Mouse (Mus musculus) heart, embryonic 16.5 days (tissue): ENCODE measurements around the gene Krtcap2. TPM values are rescaled to one million over a fixed set of nuclear protein-coding genes. Genes with fewer than 3 reads are reported as not detected.
A peak's percentile ranks its signal among the peaks of the same experiment; 100 is the strongest.

Experiments
- ATAC-seq: fragments of 200-750 bp; cut with Nextera tagmentation; replicated peaks from 2 replicates; pipeline ENCODE4 v1.8.0; 2017; ENCODE audit warnings: moderate number of reproducible peaks; ENCODE audit not compliant: insufficient read depth, low FRiP score; ENCODE audit errors: extremely low read depth
- H3K27ac ChIP-seq: fragments of 300-500 bp; sonication (generic); 2 replicates; pipeline ENCODE4 v1.5.1; 2014; ENCODE audit warnings: mild to moderate bottlenecking, low read length, control low read depth, moderate library complexity
- H3K27me3 ChIP-seq: fragments of 300-500 bp; sonication (generic); 2 replicates; pipeline ENCODE4 v1.6.1; 2014; ENCODE audit warnings: low read length, mixed read lengths; ENCODE audit not compliant: control insufficient read depth, insufficient read depth
- H3K36me3 ChIP-seq: fragments of 300-500 bp; sonication (generic); 2 replicates; pipeline ENCODE4 v1.6.1; 2014; ENCODE audit not compliant: control insufficient read depth, insufficient read depth
- H3K4me1 ChIP-seq: fragments of 300-500 bp; sonication (generic); 2 replicates; pipeline ENCODE4 v1.6.1; 2014; ENCODE audit warnings: low read length, mixed read lengths; ENCODE audit not compliant: control insufficient read depth, insufficient read depth
- H3K4me2 ChIP-seq: fragments of 300-500 bp; sonication (generic); 2 replicates; pipeline ENCODE4 v1.6.1; 2014; ENCODE audit warnings: low read depth, mild to moderate bottlenecking, control low read depth, low read length
- H3K4me3 ChIP-seq: fragments of 300-500 bp; sonication (generic); 2 replicates; pipeline ENCODE4 v1.5.1; 2014; ENCODE audit warnings: mild to moderate bottlenecking, control low read depth, low read length
- H3K9ac ChIP-seq: fragments of 300-500 bp; sonication (generic); 2 replicates; pipeline ENCODE4 v1.6.1; 2014; ENCODE audit warnings: low read length, control low read depth
- H3K9me3 ChIP-seq: fragments of 300-500 bp; sonication (generic); replicated peaks from 2 replicates; pipeline ENCODE4 v1.6.1; 2016; ENCODE audit warnings: low read length; ENCODE audit not compliant: control insufficient read depth
- WGBS: fragments of 180-500 bp; shearing (Covaris S2); extraction: QIAGEN DNeasy Blood & Tissue Kit; methylation state at CpG from one replicate; pipeline ENCODE4 v1.1.7; 2014; 5-methylcytosine and 5-hydroxymethylcytosine counted together
- polyA plus RNA-seq: library from polyadenylated mRNA; unstranded; fragments of >200 nt; fragmentation: Nextera tagmentation; extraction: Ambion mirVana; gene quantifications from 2 replicates; pipeline ENCODE4 v1.2.1, GENCODE M21; 2015

The Krtcap2 gene
- polyA plus RNA-seq, 1 experiment from 2014 or later, result 234 TPM

GRCm38 (mm10) chr3:89228836-89229235 is 16.9 kb upstream of the Krtcap2 start, which contains the start of gene Muc1:
Gene Muc1 (plus strand): TSS chr3:89229057.
- no peak for ATAC-seq
- WGBS, result 33% methylated on average over 10 of the region's 10 CpGs

GRCm38 (mm10) chr3:89229276-89229675 is 16.5 kb upstream of the Krtcap2 start:
- no peak overlapping the region for H3K4me2 ChIP-seq
- no peak overlapping the region for H3K9ac ChIP-seq
- no peak overlapping the region for H3K4me3 ChIP-seq
- no peak overlapping the region for H3K27ac ChIP-seq
- peaks cover 26% of the 10 kb centered on the region for H3K4me1 ChIP-seq
- H3K27me3 ChIP-seq, result peaks cover 16% of the 10 kb centered on the region; the same call in 1 of the 2 replicates
- H3K36me3 ChIP-seq, result no peaks in the 10 kb centered on the region
- WGBS, result 67% methylated on average over 4 of the region's 4 CpGs
- no peak for ATAC-seq
- H3K9me3 ChIP-seq, result no peaks in the 10 kb centered on the region

More at GRCm38 (mm10) chr3:89228836-89229235, 16.9 kb upstream of the Krtcap2 start, which contains the start of gene Muc1:
- Histone ChIP-seq H3K27ac (0 out of 2 replicates have a peak within 1 kb of the TSS, but pooled peaks have one; percentile 26), H3K4me1 (peaks cover 25% of the 10 kb centered on the region), H3K9ac (peak within 1 kb of the TSS; percentile 68), H3K4me2 (peak within 1 kb of the TSS; percentile 76), H3K36me3 (no peaks in the 10 kb centered on the region), H3K4me3 (peak within 1 kb of the TSS; percentile 61), H3K9me3 (no peaks in the 10 kb centered on the region), H3K27me3 (peaks cover 16% of the 10 kb centered on the region; the same call in 1 of the 2 replicates)

- H3K36me3 ChIP-seq, result no peaks in the 10 kb centered on the region
- no peak overlapping the region for H3K4me2 ChIP-seq
- no peak for ATAC-seq
- peaks cover 15% of the 10 kb centered on the region; the same call in 1 of the 2 replicates for H3K27me3 ChIP-seq
- H3K9ac ChIP-seq, result no peak overlapping the region
- H3K9me3 ChIP-seq, result no peaks in the 10 kb centered on the region
- H3K27ac ChIP-seq, result no peak overlapping the region
- peaks cover 26% of the 10 kb centered on the region for H3K4me1 ChIP-seq
- 63% methylated on average over 2 of the region's 2 CpGs for WGBS
- H3K4me3 ChIP-seq, result no peak overlapping the region
Measured at GRCm38 (mm10) chr3:89230561-89230960, 15.2 kb upstream of the Krtcap2 start.

- H3K36me3 ChIP-seq, result no peaks in the 10 kb centered on the region
- no peaks in the 10 kb centered on the region for H3K9me3 ChIP-seq
- H3K4me1 ChIP-seq, result peaks cover 26% of the 10 kb centered on the region
- no peak overlapping the region for H3K4me3 ChIP-seq
- H3K9ac ChIP-seq, result no peak overlapping the region
- no peak for ATAC-seq
- 39% methylated on average over 7 of the region's 7 CpGs for WGBS
- peaks cover 7% of the 10 kb centered on the region; the same call in 1 of the 2 replicates for H3K27me3 ChIP-seq
- H3K4me2 ChIP-seq, result no peak overlapping the region
- H3K27ac ChIP-seq, result no peak overlapping the region
Measured at GRCm38 (mm10) chr3:89231345-89231744, 14.4 kb upstream of the Krtcap2 start.

GRCm38 (mm10) chr3:89231772-89232275 is 13.9 kb upstream of the Krtcap2 start:
- H3K27ac ChIP-seq, result no peak overlapping the region
- ATAC-seq, result no peak
- H3K4me3 ChIP-seq, result no peak overlapping the region

GRCm38 (mm10) chr3:89232614-89233013 is 13.2 kb upstream of the Krtcap2 start:
- Histone ChIP-seq H3K36me3 (no peaks in the 10 kb centered on the region), H3K4me3 (no peak overlapping the region), H3K27ac (no peak overlapping the region; the same call in 1 of the 2 replicates), H3K4me2 (no peak overlapping the region), H3K9ac (no peak overlapping the region), H3K4me1 (peaks cover 18% of the 10 kb centered on the region), H3K9me3 (no peaks in the 10 kb centered on the region), H3K27me3 (0 out of 2 replicates have a peak, but pooled peaks cover 3% of the 10 kb centered on the region)
- 69% methylated on average over 6 of the region's 6 CpGs for WGBS
- ATAC-seq, result no peak

More at GRCm38 (mm10) chr3:89231772-89232275, 13.9 kb upstream of the Krtcap2 start:
- Histone ChIP-seq H3K36me3 (no peaks in the 10 kb centered on the region), H3K4me1 (peaks cover 24% of the 10 kb centered on the region), H3K9ac (no peak overlapping the region), H3K9me3 (no peaks in the 10 kb centered on the region), H3K4me2 (no peak overlapping the region), H3K27me3 (0 out of 2 replicates have a peak, but pooled peaks cover 3% of the 10 kb centered on the region)
- WGBS, result 71% methylated on average over 16 of the region's 16 CpGs

- H3K9ac ChIP-seq, result peak overlapping the region; percentile 44; the same call in 1 of the 2 replicates
- no peak overlapping the region for H3K4me3 ChIP-seq
- 0 out of 2 replicates have a peak, but pooled peaks cover 3% of the 10 kb centered on the region for H3K27me3 ChIP-seq
- 37% methylated on average over 14 of the region's 14 CpGs for WGBS
- ATAC-seq, result peak; percentile 74
- no peaks in the 10 kb centered on the region for H3K36me3 ChIP-seq
- H3K9me3 ChIP-seq, result no peaks in the 10 kb centered on the region
- peak overlapping the region; percentile 64 for H3K27ac ChIP-seq
- peaks cover 14% of the 10 kb centered on the region for H3K4me1 ChIP-seq
- peak overlapping the region; percentile 17; the same call in 1 of the 2 replicates for H3K4me2 ChIP-seq
Measured at GRCm38 (mm10) chr3:89233562-89234110, 12.1 kb upstream of the Krtcap2 start.

- Histone ChIP-seq H3K9me3 (no peaks in the 10 kb centered on the region), H3K4me2 (no peak overlapping the region), H3K4me1 (peaks cover 14% of the 10 kb centered on the region), H3K27me3 (no peaks in the 10 kb centered on the region), H3K4me3 (no peak overlapping the region), H3K9ac (no peak overlapping the region), H3K36me3 (no peaks in the 10 kb centered on the region), H3K27ac (no peak overlapping the region)
- 74% methylated on average over 10 of the region's 10 CpGs for WGBS
- no peak for ATAC-seq
Measured at GRCm38 (mm10) chr3:89236516-89236915, 9.2 kb upstream of the Krtcap2 start.

- no peak overlapping the region for H3K9ac ChIP-seq
- no peak overlapping the region for H3K4me2 ChIP-seq
- H3K4me3 ChIP-seq, result no peak overlapping the region
- H3K9me3 ChIP-seq, result no peaks in the 10 kb centered on the region
- peaks cover 12% of the 10 kb centered on the region for H3K4me1 ChIP-seq
- no peaks in the 10 kb centered on the region for H3K36me3 ChIP-seq
- H3K27me3 ChIP-seq, result no peaks in the 10 kb centered on the region
- no peak for ATAC-seq
- WGBS, result 87% methylated on average over 21 of the region's 21 CpGs
- no peak overlapping the region for H3K27ac ChIP-seq
Measured at GRCm38 (mm10) chr3:89237682-89238081, 8.1 kb upstream of the Krtcap2 start.
